Mouse (Mus musculus): ENCODE data around the gene Bahcc1. TPM values are rescaled to one million over a fixed set of nuclear protein-coding genes. Genes with fewer than 3 reads are reported as not detected.

Bahcc1 gene
- polyA plus RNA-seq, 1 experiment from 2014 or later, result 8.2 TPM

GRCm38 (mm10) chr11:120280774-120281173 lies 48.0 kb downstream of the Bahcc1 start:
- ATAC-seq (replicated peaks; ENCODE audit: low FRiP score, low read depth) (no peak), DNase-seq (ENCODE audit: low spot score) (no peak)
- H3K9ac ChIP-seq (ENCODE audit: low read depth, low read length), result no peak overlapping the region
- peaks cover 55% of the 10 kb centered on the region for H3K36me3 ChIP-seq (ENCODE audit: insufficient read depth, low read length)
- no peak overlapping the region for H3K4me3 ChIP-seq (replicated peaks; ENCODE audit: low read depth, low read length)
- TF ChIP-seq CTCF (IDR thresholded peaks at IDR 0.05; ENCODE audit: low read depth), result no peak
- H3K9me3 ChIP-seq (replicated peaks; ENCODE audit: low read length), result no peaks in the 10 kb centered on the region
- H3K27me3 ChIP-seq (ENCODE audit: insufficient read depth, low read length), result no peaks in the 10 kb centered on the region
- no peak overlapping the region for H3K4me2 ChIP-seq (ENCODE audit: low read length)
- 63% methylated on average over 7 of the region's 7 CpGs for WGBS
- peaks cover 10% of the 10 kb centered on the region for H3K4me1 ChIP-seq (replicated peaks; ENCODE audit: insufficient read depth, low read length)
- no peak overlapping the region; the same call in 1 of the 2 replicates for H3K27ac ChIP-seq

GRCm38 (mm10) chr11:120281197-120281596 lies 48.5 kb downstream of the Bahcc1 start:
- WGBS, result 45% methylated on average over 3 of the region's 3 CpGs
- no peak overlapping the region for H3K9ac ChIP-seq (ENCODE audit: low read depth, low read length)
- no peak overlapping the region for H3K4me3 ChIP-seq (replicated peaks; ENCODE audit: low read depth, low read length)
- H3K27ac ChIP-seq, result 0 out of 2 replicates have a peak overlapping the region, but pooled peaks have one; percentile 27
- no peaks in the 10 kb centered on the region for H3K27me3 ChIP-seq (ENCODE audit: insufficient read depth, low read length)
- peaks cover 56% of the 10 kb centered on the region for H3K36me3 ChIP-seq (ENCODE audit: insufficient read depth, low read length)
- no peak for ATAC-seq (replicated peaks; ENCODE audit: low FRiP score, low read depth)
- TF ChIP-seq CTCF (IDR thresholded peaks at IDR 0.05; ENCODE audit: low read depth), result no peak
- peaks cover 10% of the 10 kb centered on the region for H3K4me1 ChIP-seq (replicated peaks; ENCODE audit: insufficient read depth, low read length)
- DNase-seq (ENCODE audit: low spot score), result peak; percentile 55
- H3K4me2 ChIP-seq (ENCODE audit: low read length), result no peak overlapping the region
- no peaks in the 10 kb centered on the region for H3K9me3 ChIP-seq (replicated peaks; ENCODE audit: low read length)

- no peak for ATAC-seq (replicated peaks; ENCODE audit: low FRiP score, low read depth)
- TF ChIP-seq CTCF (IDR thresholded peaks at IDR 0.05; ENCODE audit: low read depth), result no peak
- Histone ChIP-seq H3K27me3 (ENCODE audit: insufficient read depth, low read length) (no peaks in the 10 kb centered on the region), H3K4me1 (replicated peaks; ENCODE audit: insufficient read depth, low read length) (peaks cover 10% of the 10 kb centered on the region), H3K36me3 (ENCODE audit: insufficient read depth, low read length) (peaks cover 65% of the 10 kb centered on the region), H3K27ac (no peak overlapping the region), H3K4me2 (ENCODE audit: low read length) (no peak overlapping the region), H3K9me3 (replicated peaks; ENCODE audit: low read length) (no peaks in the 10 kb centered on the region), H3K9ac (ENCODE audit: low read depth, low read length) (no peak overlapping the region), H3K4me3 (replicated peaks; ENCODE audit: low read depth, low read length) (no peak overlapping the region)
- WGBS, result 72% methylated on average over 5 of the region's 5 CpGs
- DNase-seq (ENCODE audit: low spot score), result peak; percentile 61
These were observed 50.8 kb downstream of the Bahcc1 start for GRCm38 (mm10) chr11:120283542-120283941.

- 94% methylated on average over 17 of the region's 17 CpGs for WGBS
- Histone ChIP-seq H3K27me3 (ENCODE audit: insufficient read depth, low read length) (no peaks in the 10 kb centered on the region), H3K36me3 (ENCODE audit: insufficient read depth, low read length) (peaks cover 51% of the 10 kb centered on the region)
These were observed 56.9 kb downstream of the Bahcc1 start for GRCm38 (mm10) chr11:120289644-120290043.

GRCm38 (mm10) chr11:120290266-120290665 lies 57.5 kb downstream of the Bahcc1 start:
- ATAC-seq (replicated peaks; ENCODE audit: low FRiP score, low read depth) (no peak), DNase-seq (ENCODE audit: low spot score) (no peak)
- peaks cover 44% of the 10 kb centered on the region for H3K36me3 ChIP-seq (ENCODE audit: insufficient read depth, low read length)

More at GRCm38 (mm10) chr11:120289644-120290043, 56.9 kb downstream of the Bahcc1 start:
- no peak for TF ChIP-seq CTCF (IDR thresholded peaks at IDR 0.05; ENCODE audit: low read depth)
- Histone ChIP-seq H3K9me3 (replicated peaks; ENCODE audit: low read length) (no peaks in the 10 kb centered on the region), H3K4me2 (ENCODE audit: low read length) (no peak overlapping the region), H3K4me3 (replicated peaks; ENCODE audit: low read depth, low read length) (no peak overlapping the region), H3K9ac (ENCODE audit: low read depth, low read length) (no peak overlapping the region), H3K4me1 (replicated peaks; ENCODE audit: insufficient read depth, low read length) (0 out of 2 replicates have a peak, but pooled peaks cover 4% of the 10 kb centered on the region), H3K27ac (no peak overlapping the region)
- DNase-seq (ENCODE audit: low spot score), result no peak
- ATAC-seq (replicated peaks; ENCODE audit: low FRiP score, low read depth), result no peak

GRCm38 (mm10) chr11:120293714-120294113 lies 61.0 kb downstream of the Bahcc1 start:
- H3K4me2 ChIP-seq (ENCODE audit: low read length), result no peak overlapping the region
- 78% methylated on average over 1 of the region's 1 CpGs for WGBS
- H3K27me3 ChIP-seq (ENCODE audit: insufficient read depth, low read length), result no peaks in the 10 kb centered on the region
- no peaks in the 10 kb centered on the region for H3K9me3 ChIP-seq (replicated peaks; ENCODE audit: low read length)
- H3K36me3 ChIP-seq (ENCODE audit: insufficient read depth, low read length), result peaks cover 16% of the 10 kb centered on the region
- DNase-seq (ENCODE audit: low spot score) (peak; percentile 24), ATAC-seq (replicated peaks; ENCODE audit: low FRiP score, low read depth) (no peak)
- H3K9ac ChIP-seq (ENCODE audit: low read depth, low read length), result no peak overlapping the region
- peaks cover 15% of the 10 kb centered on the region; the same call in 1 of the 2 replicates for H3K4me1 ChIP-seq (replicated peaks; ENCODE audit: insufficient read depth, low read length)
- H3K4me3 ChIP-seq (replicated peaks; ENCODE audit: low read depth, low read length), result no peak overlapping the region
- no peak overlapping the region for H3K27ac ChIP-seq
- TF ChIP-seq CTCF (IDR thresholded peaks at IDR 0.05; ENCODE audit: low read depth), result no peak

More at GRCm38 (mm10) chr11:120290266-120290665, 57.5 kb downstream of the Bahcc1 start:
- Histone ChIP-seq H3K4me1 (replicated peaks; ENCODE audit: insufficient read depth, low read length) (peaks cover 6% of the 10 kb centered on the region; the same call in 1 of the 2 replicates), H3K27ac (no peak overlapping the region), H3K9me3 (replicated peaks; ENCODE audit: low read length) (no peaks in the 10 kb centered on the region), H3K9ac (ENCODE audit: low read depth, low read length) (no peak overlapping the region), H3K4me2 (ENCODE audit: low read length) (no peak overlapping the region), H3K4me3 (replicated peaks; ENCODE audit: low read depth, low read length) (no peak overlapping the region), H3K27me3 (ENCODE audit: insufficient read depth, low read length) (no peaks in the 10 kb centered on the region)
- 92% methylated on average over 14 of the region's 14 CpGs for WGBS
- TF ChIP-seq CTCF (IDR thresholded peaks at IDR 0.05; ENCODE audit: low read depth), result no peak

Data from kidney, postnatal 0 days (tissue).